Mouse (Mus musculus): Measurements from ENCODE around the gene Tmed9.

The Tmed9 gene

DNA sequence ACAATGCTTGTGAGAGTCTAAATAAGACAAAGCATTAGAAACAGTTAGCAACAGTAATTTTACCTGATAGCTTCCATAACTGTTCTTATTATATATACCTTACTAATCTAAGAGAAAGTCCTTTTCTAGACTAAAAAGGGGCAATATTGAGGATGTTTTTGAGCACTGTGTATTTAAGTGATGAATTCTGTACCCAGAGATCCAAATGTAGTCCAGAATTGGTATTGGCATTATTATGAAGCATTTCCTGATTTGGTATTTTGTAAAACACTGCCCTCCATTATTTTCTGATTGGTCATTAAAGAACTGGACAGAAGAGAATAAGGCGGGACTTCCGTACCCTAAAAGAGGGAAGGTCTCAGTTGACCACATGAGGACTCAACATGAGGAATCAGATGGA is at the start of gene Tmed9:
Gene Tmed9 (plus strand): TSS at position 301 of the 400 bp plus-strand sequence.
- in situ Hi-C loops (cut with MboI; ENCODE audit: low pct_unique_long_range_greater_than_20kb in 1 of 2, low sequenced_read_pairs in 2 of 2, unreplicated experiment in 1 of 2) = no loop called here

DNA sequence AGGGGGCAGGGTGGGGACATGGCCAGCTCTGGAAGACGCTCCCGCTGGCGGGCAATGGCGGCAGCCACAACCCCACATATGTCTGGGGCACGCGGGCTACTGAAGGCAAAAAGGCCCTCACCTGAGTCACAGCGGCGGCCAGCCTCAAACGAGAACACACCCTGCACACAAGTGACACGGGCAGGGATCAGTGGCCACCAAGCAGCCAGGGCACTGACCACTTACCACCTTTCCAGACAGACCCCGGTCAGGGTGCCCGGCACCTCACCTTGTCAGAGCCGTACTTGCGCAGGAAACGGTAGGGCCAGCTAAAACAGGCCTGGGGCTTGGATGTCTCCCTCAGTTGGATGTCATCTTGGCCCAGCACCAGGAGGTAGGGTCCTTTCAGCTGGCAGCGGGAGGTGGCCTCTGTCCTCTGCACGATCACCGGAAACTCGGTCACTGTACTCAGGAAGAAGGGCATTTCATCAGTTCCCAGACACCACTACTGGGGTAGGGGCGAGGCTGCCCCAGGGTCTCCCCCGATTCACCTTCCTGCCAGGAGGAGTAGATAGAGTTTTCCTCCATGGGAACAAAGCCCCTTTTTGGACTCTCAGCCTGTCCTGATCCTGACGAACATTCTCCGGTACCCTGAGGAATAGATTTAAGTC is 49.5 kb upstream of the Tmed9 start:
- in situ Hi-C loops (cut with MboI; ENCODE audit: low pct_unique_long_range_greater_than_20kb in 1 of 2, low sequenced_read_pairs in 2 of 2, unreplicated experiment in 1 of 2) = loop anchor here in 1 of 2 experiments (5.0 kb wide), 1 partner anchor 47 kb away; no protein-coding TSS in a partner anchor

DNA sequence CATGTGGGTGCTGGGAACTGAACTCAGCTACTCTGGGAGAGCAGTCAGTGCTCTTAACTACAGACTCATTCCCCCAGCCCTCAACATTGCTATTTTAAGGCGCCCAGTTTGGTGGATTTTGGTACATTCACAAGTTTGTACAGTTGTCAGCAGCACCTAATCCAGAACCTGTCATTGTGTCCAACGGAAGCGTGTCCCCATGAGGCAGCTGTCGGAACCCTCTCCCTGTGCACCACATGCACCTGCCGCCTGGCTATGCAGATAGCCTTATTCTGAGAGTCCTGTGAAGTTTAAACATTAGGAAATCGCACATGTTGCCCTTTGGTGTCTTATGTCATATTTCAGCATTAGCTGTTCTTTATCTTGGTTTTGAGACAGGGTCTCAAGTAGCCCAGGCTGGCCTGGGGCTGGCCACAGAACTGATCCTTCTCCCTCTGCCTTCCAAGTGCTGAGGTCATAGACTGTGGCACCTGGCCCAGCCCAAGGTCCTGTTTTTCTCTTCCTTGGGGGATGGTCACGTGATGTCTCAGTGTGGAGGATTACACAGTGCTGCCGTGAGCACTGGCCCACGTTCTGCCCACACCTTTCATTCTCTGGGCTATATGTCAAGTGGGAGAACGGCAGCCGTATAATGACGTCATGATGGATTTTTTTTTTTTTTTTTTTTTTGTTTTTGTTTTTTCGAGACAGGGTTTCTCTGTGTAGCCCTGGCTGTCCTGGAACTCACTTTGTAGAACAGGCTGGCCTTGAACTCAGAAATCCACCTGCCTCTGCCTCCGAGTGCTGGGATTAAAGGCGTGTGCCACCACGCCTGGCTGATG is 47.6 kb upstream of the Tmed9 start:
- in situ Hi-C loops (cut with MboI; ENCODE audit: low pct_unique_long_range_greater_than_20kb in 1 of 2, low sequenced_read_pairs in 2 of 2, unreplicated experiment in 1 of 2) = no loop called here

DNA sequence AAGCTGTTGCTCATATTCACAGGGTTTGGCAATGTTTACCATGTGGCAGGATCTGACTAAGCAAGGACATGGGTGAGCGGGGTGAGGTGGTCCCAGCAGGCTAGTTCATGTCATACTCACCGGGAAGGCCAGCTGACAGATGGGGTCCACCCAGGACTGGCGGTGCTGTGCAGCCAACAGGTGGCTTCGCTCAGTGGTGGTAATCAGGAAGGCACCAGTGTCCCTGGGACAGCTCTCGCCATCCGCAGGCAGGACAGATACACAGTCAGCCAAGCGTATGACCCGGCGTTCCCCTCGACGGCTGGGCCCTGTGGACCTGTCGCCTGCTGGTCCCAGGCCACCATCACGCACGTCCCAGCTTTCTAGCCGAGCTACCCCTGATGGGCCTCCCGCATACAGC is 46.3 kb upstream of the Tmed9 start:
- in situ Hi-C loops (cut with MboI; ENCODE audit: low pct_unique_long_range_greater_than_20kb in 1 of 2, low sequenced_read_pairs in 2 of 2, unreplicated experiment in 1 of 2) = no loop called here

DNA sequence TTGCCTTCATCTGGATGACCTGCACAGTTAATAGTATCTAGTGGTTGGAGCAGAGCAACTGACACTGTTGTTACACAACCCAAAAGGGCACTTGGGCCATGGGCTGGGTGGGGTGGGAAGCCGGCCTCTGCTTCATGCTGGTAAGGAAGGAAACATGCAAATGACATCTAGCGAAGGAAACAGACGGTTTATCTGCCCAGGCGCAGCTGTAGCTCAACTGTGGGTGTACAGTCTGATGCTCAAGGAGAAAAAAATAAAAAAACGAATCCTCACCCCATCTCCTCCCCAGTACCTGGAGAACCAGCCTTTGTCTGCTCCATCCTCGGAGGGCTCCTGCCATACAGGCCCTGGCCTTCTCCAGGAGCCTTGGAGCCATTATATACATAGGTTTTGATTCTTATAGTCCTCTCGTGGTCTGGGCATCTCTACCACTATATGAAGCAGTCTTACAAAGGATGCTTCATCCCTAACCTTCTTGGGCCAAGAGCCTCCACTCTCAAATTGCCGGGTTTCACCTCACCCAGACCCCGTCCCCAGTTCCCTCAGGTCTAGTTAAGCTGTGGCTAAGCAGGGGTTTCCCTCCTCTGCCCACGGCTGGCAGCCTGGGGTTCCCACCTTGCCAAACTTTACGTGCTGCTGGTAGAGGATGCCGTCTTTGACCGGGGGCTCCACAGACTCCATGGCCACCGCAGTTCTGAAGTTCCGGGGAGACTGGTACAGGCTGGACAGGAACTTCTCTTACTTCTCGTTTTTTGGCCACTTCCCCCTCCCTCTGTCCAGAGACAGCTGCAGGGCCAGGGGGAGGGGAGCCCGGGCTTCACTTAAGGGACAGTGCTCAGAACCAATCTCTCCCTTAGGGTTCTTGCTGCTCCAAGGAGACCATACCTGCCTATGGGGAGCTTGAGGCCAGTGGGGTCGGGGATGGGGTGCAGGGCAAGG is 45.4 kb upstream of the Tmed9 start:
- in situ Hi-C loops (cut with MboI; ENCODE audit: low pct_unique_long_range_greater_than_20kb in 1 of 2, low sequenced_read_pairs in 2 of 2, unreplicated experiment in 1 of 2) = no loop called here

DNA sequence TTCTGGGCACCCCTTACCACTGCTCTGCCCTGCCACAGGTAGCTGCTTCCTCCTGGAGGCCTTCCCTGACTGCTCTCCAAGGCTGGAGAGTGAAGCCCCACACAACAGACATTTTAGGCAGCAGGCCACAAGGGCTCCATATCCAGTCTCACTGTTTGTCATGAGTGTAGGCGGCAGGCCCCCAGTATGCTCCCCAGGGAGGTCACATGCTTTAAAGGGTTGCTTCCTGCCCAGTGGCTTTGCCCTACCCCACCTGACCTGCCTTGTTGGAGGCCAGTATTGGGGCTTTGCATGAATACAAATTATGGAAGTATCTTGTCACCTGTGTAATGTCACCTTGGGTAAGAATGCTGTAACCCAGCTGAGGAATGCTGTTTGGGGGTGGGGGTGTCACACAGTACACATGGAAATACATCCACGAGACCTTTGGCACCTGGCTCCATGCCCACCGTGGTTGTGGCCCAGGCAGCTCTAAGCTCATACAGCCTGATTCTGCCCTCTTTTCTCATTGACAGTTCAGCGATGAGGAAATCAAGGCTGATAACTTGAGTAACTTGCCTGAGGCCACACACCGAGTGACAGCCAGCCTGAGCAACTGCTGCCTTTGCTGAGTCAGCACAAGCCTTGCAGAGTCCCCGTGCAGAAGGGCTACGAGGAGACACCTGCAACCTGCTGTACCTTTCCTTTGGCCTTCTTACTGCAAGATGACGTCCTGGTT is 44.2 kb upstream of the Tmed9 start, which contains the start of gene Dok3:
Gene Dok3 (minus strand): TSS at position 99 of the 718 bp plus-strand sequence.
- in situ Hi-C loops (cut with MboI; ENCODE audit: low pct_unique_long_range_greater_than_20kb in 1 of 2, low sequenced_read_pairs in 2 of 2, unreplicated experiment in 1 of 2) = no loop called here

DNA sequence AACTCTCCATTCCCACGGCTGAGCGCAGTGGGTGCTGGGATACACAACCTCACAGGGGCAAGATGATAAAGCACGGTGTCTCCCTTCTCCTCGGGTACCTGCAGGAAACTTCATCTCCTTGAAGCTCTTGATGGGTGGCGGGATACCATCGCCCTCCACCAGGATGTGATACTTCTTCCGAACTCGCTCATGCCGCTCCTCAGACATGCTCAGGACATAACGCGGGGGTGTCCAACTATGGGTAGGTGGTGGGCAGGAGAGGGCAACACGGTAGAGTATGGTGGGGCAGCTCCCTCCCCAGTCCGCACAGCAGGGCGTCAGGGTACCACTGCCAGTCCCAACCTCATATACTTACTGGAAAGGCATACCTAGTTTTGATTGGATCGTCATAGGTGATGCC is 38.3 kb upstream of the Tmed9 start:
- in situ Hi-C loops (cut with MboI; ENCODE audit: low pct_unique_long_range_greater_than_20kb in 1 of 2, low sequenced_read_pairs in 2 of 2, unreplicated experiment in 1 of 2) = loop anchor here in 1 of 2 experiments (5.0 kb wide), 1 partner anchor 58 kb away; no protein-coding TSS in a partner anchor

DNA sequence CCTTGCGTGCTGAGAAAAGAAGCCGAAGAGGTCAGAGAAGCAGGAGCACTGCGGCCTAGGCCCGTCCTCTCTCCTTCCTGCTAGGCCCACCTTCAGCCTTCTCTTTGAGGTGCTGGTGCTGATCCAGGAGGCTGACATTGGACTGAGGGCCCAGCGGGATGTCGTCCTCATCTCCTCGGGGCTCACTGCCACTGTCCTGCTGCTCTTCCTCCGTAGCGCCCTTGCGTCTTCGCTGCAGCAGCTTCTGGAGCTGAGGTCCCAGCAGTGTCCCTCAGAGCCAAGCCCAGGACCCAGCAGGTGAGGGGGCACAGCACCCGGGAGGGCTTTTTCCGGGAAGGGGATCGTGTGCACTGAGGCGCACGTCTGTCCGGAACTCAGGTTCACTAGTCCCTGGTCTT is 37.7 kb upstream of the Tmed9 start:
- in situ Hi-C loops (cut with MboI; ENCODE audit: low pct_unique_long_range_greater_than_20kb in 1 of 2, low sequenced_read_pairs in 2 of 2, unreplicated experiment in 1 of 2) = loop anchor here in 1 of 2 experiments (5.0 kb wide), 1 partner anchor 58 kb away; no protein-coding TSS in a partner anchor

DNA sequence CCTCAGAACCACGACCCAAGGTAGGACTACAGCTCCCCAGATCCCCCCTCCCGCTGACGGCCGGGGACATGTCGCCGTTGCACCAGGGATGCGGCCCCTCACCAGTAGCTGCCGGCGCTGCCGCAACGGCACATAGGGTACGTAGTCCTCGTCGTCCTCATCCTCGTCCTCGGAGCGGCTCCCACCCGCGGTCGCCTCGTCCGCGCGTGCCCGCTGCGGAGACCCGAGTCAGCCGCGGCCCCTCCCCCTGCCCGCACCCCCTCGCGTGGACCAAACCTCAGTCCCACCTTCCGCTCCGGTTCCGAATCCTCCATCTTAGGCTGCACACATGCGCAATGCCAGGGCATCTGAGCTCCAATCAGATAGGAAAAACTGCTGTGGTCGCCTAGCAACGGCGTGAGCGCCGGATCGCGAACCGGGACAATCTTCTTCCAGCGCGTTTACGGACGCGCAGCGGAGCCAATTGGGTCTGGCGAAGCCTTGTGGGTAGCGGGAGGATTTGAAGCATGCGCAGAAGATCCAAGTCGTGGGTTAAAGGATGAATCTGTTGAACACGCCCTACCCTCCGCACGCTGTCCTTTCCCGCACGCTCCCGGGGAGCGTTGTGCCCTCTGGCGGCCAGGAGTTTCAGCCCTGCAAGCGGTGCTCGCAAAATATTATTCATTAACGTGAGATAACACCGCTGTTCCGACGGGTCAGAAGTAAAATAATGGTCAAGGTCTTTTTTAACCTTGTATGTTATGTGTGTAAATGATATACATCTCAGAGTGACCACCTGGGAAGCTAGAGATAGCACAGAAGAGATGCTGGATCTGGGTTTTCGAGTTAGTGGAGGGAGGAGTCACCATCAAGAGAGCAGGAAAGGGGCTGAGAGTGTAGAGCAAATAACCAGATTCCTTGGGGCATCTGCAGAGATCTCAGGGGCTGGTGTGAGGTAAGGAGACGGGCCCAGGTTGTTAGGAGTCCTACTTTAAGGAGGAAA is 37.0 kb upstream of the Tmed9 start, which contains the start of gene Ddx41:
Gene Ddx41 (minus strand): TSS at position 465 of the 982 bp plus-strand sequence.
- in situ Hi-C loops (cut with MboI; ENCODE audit: low pct_unique_long_range_greater_than_20kb in 1 of 2, low sequenced_read_pairs in 2 of 2, unreplicated experiment in 1 of 2) = loop anchor here in 1 of 2 experiments (5.0 kb wide), 1 partner anchor 59 kb away; no protein-coding TSS in a partner anchor

DNA sequence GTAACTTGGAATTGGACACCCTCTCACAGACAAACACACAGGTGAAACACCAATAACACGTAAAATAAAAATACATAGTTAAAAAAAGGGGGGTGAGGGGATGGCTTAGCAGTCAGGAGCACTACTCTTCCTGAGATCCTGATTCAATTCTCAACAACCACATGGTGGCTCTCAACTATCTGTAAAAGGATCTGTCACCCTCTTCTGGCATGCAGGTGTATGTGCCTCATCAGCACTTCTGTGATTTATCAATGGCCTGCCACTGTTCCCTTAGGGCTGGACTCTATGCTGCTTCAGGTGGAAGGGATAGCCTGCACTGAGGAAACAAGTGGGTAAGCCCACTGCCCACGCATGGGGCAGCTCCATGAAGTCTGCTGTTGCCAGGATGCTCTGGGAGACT is 32.6 kb upstream of the Tmed9 start:
- in situ Hi-C loops (cut with MboI; ENCODE audit: low pct_unique_long_range_greater_than_20kb in 1 of 2, low sequenced_read_pairs in 2 of 2, unreplicated experiment in 1 of 2) = no loop called here

DNA sequence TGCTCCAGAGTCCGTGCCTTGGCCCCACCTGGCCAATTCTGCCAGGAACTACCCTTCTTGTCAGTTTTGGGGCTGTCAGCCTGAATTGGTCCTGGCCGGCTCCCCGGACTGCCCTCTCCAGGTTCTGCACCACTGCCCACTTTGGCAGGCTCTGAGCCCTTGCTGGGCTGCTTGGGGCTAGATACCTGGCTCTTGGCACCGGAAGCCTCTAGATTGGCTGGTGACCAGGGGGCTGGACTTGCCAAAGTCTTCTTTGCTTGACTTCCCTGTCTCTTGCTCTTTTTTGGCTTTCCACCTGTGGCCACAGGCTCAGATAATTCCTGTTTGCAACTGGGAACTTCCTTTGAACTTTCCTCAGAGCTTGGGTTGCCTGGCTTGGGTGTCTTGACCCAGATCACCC is 30.6 kb upstream of the Tmed9 start:
- in situ Hi-C loops (cut with MboI; ENCODE audit: low pct_unique_long_range_greater_than_20kb in 1 of 2, low sequenced_read_pairs in 2 of 2, unreplicated experiment in 1 of 2) = no loop called here

DNA sequence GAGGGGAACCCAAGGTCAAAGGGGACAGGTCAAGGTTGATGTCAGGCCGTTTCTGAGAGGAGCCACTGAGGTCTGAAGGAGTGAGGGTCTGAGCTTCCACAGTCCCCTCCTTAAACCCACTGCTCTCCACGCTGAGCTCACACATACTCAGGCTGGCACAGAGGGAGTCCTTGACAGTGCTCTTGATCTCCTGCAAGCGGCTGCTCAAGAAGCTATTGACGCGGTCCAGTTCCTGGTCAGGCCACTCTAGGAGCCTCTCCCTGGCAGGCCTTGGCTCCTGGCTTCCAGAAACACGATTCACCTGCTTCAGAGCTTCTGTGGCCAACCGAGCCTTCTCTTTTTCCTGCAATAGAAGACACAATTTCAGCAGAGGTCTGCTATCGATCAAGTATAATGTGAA is 30.1 kb upstream of the Tmed9 start:
- in situ Hi-C loops (cut with MboI; ENCODE audit: low pct_unique_long_range_greater_than_20kb in 1 of 2, low sequenced_read_pairs in 2 of 2, unreplicated experiment in 1 of 2) = no loop called here

DNA sequence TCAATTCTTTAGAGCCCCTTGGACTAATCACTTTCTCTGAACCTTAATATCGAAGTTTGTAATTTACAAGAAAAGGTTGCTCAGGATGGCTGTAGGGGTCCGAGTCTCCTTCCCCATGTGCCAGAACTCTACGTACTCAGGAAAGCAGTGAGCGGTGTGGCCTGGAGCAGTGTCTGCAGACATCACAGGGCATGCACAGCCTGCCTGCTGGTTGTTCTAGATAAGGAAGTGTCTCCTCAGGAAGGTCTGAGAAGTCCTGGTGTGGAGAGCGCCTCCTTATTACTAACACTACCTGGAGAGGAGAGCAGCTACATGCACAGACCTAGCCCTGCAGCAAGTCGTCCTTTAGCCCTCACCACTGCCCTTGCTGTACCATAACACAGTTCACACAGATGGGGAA is 28.7 kb upstream of the Tmed9 start:
- in situ Hi-C loops (cut with MboI; ENCODE audit: low pct_unique_long_range_greater_than_20kb in 1 of 2, low sequenced_read_pairs in 2 of 2, unreplicated experiment in 1 of 2) = no loop called here

DNA sequence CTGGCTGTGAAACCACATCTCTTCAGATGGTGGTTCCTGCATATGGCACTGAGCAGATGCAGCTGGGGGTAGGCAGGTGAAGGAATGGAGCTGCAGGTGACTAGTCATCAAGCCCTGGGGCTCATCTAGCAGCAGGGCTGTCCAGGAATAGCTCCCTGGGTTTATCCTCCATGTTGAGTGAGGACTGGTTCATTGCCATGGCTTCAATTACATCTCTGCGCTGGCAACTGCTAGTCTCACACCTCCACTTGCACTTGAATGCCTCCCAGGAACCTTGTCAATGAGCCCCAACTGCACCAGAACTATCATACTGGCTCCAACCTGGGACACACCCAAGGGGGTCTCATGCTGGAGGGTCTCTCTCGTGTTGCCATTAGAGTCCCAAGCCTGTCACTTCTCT is 25.6 kb upstream of the Tmed9 start:
- in situ Hi-C loops (cut with MboI; ENCODE audit: low pct_unique_long_range_greater_than_20kb in 1 of 2, low sequenced_read_pairs in 2 of 2, unreplicated experiment in 1 of 2) = no loop called here

DNA sequence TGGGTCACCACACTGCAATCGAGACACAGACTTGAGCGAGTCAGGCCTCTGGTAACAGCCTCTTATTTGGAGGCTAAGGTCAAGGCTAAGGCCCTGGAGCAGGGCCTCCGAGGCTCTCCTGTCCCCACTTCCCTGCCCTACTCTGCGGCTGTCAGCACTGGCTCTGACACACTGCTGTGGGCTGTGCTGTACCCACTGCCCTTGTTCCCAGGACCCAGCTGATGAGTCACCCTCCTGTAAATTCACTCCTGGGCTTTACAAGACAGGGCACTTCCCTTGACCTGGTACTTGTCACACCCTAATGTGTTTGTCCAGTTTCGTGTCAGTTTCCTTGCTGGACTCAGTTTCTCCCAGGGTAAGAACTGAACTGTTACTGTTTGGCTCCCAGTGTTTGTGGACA is 25.1 kb upstream of the Tmed9 start:
- in situ Hi-C loops (cut with MboI; ENCODE audit: low pct_unique_long_range_greater_than_20kb in 1 of 2, low sequenced_read_pairs in 2 of 2, unreplicated experiment in 1 of 2) = no loop called here

DNA sequence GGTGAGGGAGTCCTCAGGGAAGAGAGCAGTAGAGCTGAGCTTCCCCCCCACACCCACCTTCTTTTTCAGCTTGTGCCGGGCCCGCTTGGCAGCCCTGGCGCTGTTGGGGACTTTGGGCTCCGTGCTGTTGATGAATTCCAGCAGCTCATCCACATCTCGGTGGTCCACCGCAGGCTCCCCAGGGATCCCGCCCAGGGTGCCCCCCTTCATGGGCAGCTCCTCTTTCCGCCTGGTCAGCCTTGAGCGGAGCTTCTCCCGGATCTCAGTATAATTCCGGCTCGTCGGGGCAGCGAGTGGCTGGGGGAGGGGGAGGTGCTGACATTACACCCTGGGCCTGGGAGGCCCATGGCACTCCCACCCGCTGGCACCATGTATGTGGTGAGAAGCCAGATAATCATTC is 24.5 kb upstream of the Tmed9 start:
- in situ Hi-C loops (cut with MboI; ENCODE audit: low pct_unique_long_range_greater_than_20kb in 1 of 2, low sequenced_read_pairs in 2 of 2, unreplicated experiment in 1 of 2) = no loop called here

DNA sequence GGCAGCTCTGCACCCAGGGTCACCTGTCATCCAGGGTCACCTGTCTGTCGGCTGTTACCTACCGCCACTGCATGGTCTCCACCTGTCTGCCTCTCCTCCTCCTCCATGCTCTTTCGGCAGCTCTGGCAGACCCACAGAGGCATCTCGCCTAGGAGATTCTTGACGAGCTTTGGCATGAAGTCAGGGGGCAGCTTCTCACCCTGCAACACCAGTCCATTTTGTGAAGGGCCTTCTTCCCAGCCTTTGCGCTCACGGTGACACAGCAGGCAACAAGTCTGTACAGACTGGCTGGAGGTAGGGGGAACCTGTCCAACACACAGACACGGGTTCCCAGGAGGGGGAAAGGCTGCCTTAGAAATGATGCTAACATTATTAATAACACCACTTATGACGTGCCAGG is 17.6 kb upstream of the Tmed9 start:
- in situ Hi-C loops (cut with MboI; ENCODE audit: low pct_unique_long_range_greater_than_20kb in 1 of 2, low sequenced_read_pairs in 2 of 2, unreplicated experiment in 1 of 2) = no loop called here
